13 mouse cellular contexts compared by ENCODE assay signal in genomic region chr8:85515391-85515790, GRCm38 (mm10). TPM values are rescaled to one million over a fixed set of nuclear protein-coding genes. Genes with fewer than 3 reads are reported as not detected.
A peak's percentile ranks its signal among the peaks of the same experiment; 100 is the strongest.
DNase-seq lines count a peak whose midpoint lies in the region; ATAC-seq and TF ChIP-seq lines count a peak whose summit lies in the region.
"Had no signal": no experiment of that assay in that cellular context is flagged by ENCODE, and none has a peak within 500 bp of the region (broad histone marks: within the 10 kb centered on the region; RNA-seq: fewer than 3 reads in every experiment).

No protein-coding gene starts in this region.

- H3K4me3 ChIP-seq in cortical plate, adult 2 months (ENCODE audit: insufficient read depth, low read length), result no peak overlapping the region
- no peak overlapping the region for H3K4me3 ChIP-seq in layer of hippocampus, adult 2 months
- H3K4me3 ChIP-seq in forebrain, embryonic 15.5 days, result no peak overlapping the region
- H3K4me3 ChIP-seq: myocyte had no signal

- no peaks in the 10 kb centered on the region for H3K27me3 ChIP-seq in forebrain, embryonic 15.5 days

- H3K36me3 ChIP-seq in forebrain, embryonic 15.5 days, result peaks cover 83% of the 10 kb centered on the region

- DNase-seq in layer of hippocampus, adult 11-12 months (ENCODE audit: low spot score), result peak; percentile 67
- DNase-seq in layer of hippocampus, postnatal 10 days (ENCODE audit: low spot score in 2 of 2), result no peak
- peak; percentile 66 to 79 for DNase-seq in layer of hippocampus, adult 2 months (ENCODE audit: low spot score in 2 of 2)
- peak; percentile 66 to 85 for DNase-seq in right cerebral cortex, postnatal 10 days (ENCODE audit: low spot score in 2 of 2)
- DNase-seq in lung, postnatal 25 days (ENCODE audit: low spot score), result no peak
- DNase-seq in heart, postnatal 4 days, result no peak
- DNase-seq: adrenal gland, postnatal 10 days; cerebellum, postnatal 36 days; lung, postnatal 10 days; thymus, postnatal 36 days had no signal

- no peak overlapping the region for H3K9ac ChIP-seq in forebrain, embryonic 15.5 days (replicated peaks)

- no peak overlapping the region for H3K4me2 ChIP-seq in forebrain, embryonic 15.5 days (replicated peaks)

- ATAC-seq in forebrain, embryonic 15.5 days (replicated peaks), result no peak

- H3K4me1 ChIP-seq in cortical plate, adult 2 months (ENCODE audit: control insufficient read depth, insufficient read depth, low read length), result peaks cover 14% of the 10 kb centered on the region
- H3K4me1 ChIP-seq in forebrain, embryonic 15.5 days, result no peaks in the 10 kb centered on the region

- TF ChIP-seq POLR2A in cortical plate, adult 2 months (IDR thresholded peaks at IDR 0.05; ENCODE audit: extremely low read depth, insufficient read depth, low read length), result peak; percentile 63; the same call in 1 of the 2 replicates

- 76% methylated on average over 7 of the region's 7 CpGs for WGBS in forebrain, embryonic 15.5 days

- H3K9me3 ChIP-seq in forebrain, embryonic 15.5 days, result no peaks in the 10 kb centered on the region

- no peak overlapping the region for H3K27ac ChIP-seq in cortical plate, adult 2 months (ENCODE audit: insufficient read depth, low read length)
- H3K27ac ChIP-seq in layer of hippocampus, adult 2 months, result peak overlapping the region; percentile 76
- H3K27ac ChIP-seq in forebrain, embryonic 15.5 days (replicated peaks), result no peak overlapping the region

- no peak for TF ChIP-seq CTCF in cortical plate, adult 2 months (IDR thresholded peaks at IDR 0.05; ENCODE audit: extremely low read depth, insufficient read depth, low read length)
- no peak for TF ChIP-seq CTCF in layer of hippocampus, adult 2 months (conservative IDR thresholded peaks at IDR 0.05)

RNA-seq across cellular contexts. Expression of gene Gpt2, which starts 23.0 kb away (rescaled TPM):
- total RNA-seq in layer of hippocampus, postnatal 10 days (2021), result 10 to 100 TPM; 51.9 to 58.7 TPM
- polyA plus RNA-seq in cortical plate, adult 2 months (2012; rRNA removed), result 49.0 and 49.2 TPM in 2 replicates
- total RNA-seq in layer of hippocampus, adult 2 months (2021), result 10 to 100 TPM; 70.9 to 88.3 TPM
- polyA plus RNA-seq in forebrain, embryonic 15.5 days (2015; fragmentation: Nextera tagmentation; extraction: Ambion mirVana), result 39.7 and 40.9 TPM in 2 replicates
- total RNA-seq in heart, postnatal 4 days (2021), result 1 to 10 TPM; 8.5 to 9.2 TPM

RNA-seq across cellular contexts. Expression of gene Dnaja2, which starts 39.8 kb away (rescaled TPM):
- 100 to 1,000 TPM; 167 to 191 TPM for total RNA-seq in layer of hippocampus, postnatal 10 days (2021)
- polyA plus RNA-seq in cortical plate, adult 2 months (2012; rRNA removed), result 95.2 and 114 TPM in 2 replicates
- 100 to 1,000 TPM; 193 to 201 TPM for total RNA-seq in layer of hippocampus, adult 2 months (2021)
- 164 and 167 TPM in 2 replicates for polyA plus RNA-seq in forebrain, embryonic 15.5 days (2015; fragmentation: Nextera tagmentation; extraction: Ambion mirVana)
- 100 to 1,000 TPM; 184 to 192 TPM for total RNA-seq in heart, postnatal 4 days (2021)

Comparison
In these comparisons a context has a peak if more than half of its experiments do, and no peak if none do; other contexts are left out.
1. DNase-seq: peak in layer of hippocampus, adult 11-12 months (single experiment), layer of hippocampus, adult 2 months (2 of 2) and right cerebral cortex, postnatal 10 days (2 of 2); none in layer of hippocampus, postnatal 10 days (0 of 2), lung, postnatal 25 days (single experiment) and heart, postnatal 4 days (single experiment).
2. RNA of gene Gpt2, which starts 23.0 kb away (total RNA-seq): 70.9 to 88.3 TPM in layer of hippocampus, adult 2 months and 51.9 to 58.7 TPM in layer of hippocampus, postnatal 10 days; 8.5 to 9.2 TPM in heart, postnatal 4 days; every median in the first group is over 4 times any median in the second.